Mouse (Mus musculus) frontal cortex, adult 2 months (tissue): ENCODE data around the gene Tmem267. TPM values are rescaled to one million over a fixed set of nuclear protein-coding genes. Genes with fewer than 3 reads are reported as not detected.
A peak's percentile ranks its signal among the peaks of the same experiment; 100 is the strongest.
"Not testable (repeated sequence)": the region's sequence is repeated elsewhere in the genome, so short reads cannot be mapped to it uniquely, and the experiment has no call there.

Experiments
- DNase-seq, 2 experiments: peaks; one replicate each; pipeline ENCODE4 v3.0.0; 2022; ENCODE audit warnings: low spot score in 1 of 2; ENCODE audit errors: extremely low spot score in 1 of 2
- polyA plus RNA-seq: library from polyadenylated mRNA; depleted of rRNA; stranded (reverse); fragments of >200 nt; gene quantifications from 2 replicates; pipeline ENCODE4 v1.2.3, GENCODE M21; 2012

Tmem267 gene
- polyA plus RNA-seq, 1 experiment, result 24.1 TPM

DNA sequence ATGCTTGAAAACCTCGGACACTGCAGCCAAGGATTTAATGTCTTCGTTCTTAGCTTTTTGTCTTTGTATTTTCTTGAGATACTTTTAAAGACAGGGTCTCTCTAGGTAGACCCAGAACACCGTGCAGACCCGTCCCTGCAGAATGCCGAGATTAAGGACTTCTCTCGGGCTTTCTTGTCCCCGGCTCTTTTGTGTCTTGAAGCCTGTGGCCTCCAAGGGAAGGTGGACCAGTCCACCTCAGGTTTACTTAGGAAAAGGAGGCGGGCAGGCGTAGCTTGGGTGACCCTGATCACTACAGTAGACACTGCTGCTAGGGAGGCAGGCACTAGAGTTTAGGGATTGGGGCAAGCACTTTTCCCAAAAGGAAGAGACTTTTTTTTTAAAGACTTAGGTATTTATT is 116.5 kb downstream of the Tmem267 start:
- DNase-seq, result not testable (repeated sequence)

DNA sequence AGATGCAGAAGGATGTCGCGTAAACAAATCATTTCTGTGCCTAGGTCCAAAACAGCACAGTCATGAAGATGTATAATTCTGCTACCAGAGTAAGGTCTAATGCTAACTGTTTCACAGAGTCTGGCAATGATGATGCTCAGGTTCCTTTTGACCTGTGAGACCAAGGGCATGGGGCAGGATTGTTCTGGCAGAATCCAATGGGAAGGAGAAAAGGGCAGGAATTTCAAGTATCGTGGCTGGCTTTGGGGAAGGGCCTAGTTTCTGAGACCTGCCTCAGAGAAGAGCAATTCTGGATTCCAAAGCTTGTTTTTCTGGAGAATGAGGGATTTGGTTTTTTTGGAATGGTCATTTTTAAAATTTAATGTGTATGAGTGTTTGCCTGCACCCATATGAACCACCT is 131.0 kb downstream of the Tmem267 start:
- no peak for DNase-seq

DNA sequence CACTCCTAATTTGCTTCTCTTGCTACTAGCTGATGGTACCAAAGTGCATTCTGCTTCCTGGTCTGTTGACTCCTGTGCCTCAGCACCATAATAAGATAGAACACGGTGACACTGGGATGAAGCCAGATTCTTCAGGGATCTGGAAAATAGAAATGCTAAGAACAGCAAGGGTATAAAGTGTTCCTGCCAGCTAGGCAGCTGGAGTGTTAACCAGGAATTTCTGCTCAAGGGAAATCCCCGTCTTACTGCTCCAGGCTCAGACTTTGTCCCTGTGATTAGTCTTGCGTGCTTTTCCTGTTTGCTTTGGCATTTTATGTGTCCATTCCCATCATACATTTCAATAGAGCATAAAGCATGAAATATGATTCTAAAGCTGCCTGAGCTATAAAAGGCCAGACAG is 131.9 kb downstream of the Tmem267 start:
- DNase-seq, result no peak

DNA sequence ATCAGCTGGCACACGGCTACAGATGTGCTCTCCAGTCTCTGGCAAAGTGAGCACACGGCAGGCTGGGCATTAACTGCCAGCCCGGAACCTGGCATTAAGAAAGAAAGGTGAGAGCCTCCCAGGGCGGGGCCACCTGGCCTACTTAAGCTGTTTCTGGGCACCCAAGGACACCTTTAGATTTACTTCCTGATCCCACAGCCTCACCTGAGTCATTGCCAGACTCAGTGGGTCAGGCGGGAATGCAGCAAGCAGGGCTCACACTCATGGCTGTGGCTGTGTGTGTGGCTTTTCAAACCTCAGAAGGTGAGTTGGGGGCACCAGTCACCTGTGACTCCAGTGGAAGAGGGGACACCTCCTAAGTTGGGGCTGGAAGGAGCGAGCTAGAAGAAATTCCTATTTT is 135.8 kb downstream of the Tmem267 start, which contains the start of gene Ccl28:
Gene Ccl28 (plus strand): TSS at position 186 of the 400 bp plus-strand sequence.
- no peak for DNase-seq

DNA sequence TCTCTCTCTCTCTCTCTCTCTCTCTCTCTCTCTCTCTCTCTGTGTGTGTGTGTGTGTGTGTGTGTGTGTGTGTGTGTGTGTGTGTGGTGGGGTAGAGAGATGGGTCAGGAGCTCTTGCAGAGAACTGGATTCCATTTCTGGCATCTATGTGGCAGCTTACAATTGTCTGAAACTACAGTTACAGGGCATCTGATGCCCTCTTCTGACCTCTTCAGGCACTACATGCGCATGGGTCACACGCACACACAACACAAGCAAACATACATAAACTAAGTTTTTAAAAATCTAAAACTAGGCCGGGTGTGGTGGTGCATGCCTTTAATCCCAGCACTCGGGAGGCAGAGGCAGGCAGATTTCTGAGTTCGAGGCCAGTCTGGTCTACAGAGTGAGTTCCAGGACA is 138.1 kb downstream of the Tmem267 start:
- DNase-seq, result not testable (repeated sequence)

DNA sequence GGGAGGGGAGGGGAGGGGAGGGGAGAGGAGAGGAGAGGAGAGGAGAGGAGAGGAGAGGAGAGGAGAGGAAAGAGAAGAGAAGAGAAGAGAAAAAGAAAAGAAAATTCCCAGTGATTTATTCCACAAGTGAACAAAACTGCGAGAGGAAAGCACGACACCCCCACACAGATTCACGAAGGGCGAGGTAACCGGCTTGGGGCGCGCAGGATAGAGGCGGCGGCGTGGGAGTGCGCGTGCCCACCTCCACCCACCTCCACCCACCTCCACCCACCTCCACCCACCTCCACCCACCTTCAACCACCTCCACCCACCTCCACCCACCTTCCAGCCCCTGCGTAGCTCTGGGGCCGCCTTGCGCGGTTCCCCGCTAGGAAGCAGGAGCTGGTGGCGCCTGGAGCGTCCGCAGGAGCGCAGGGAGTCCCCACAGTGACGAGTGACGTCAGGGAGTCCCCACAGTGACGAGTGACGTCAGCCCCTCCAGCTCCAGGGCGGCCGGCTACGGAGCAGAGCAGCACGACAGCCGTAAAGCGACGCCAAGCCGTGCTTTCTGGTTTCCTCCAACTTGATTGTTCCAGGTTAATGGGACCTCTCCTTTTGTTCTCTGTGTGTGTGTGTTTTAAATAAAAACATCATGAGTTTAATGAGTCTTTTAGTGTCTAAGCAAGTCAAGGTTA is 143.8 kb downstream of the Tmem267 start:
- DNase-seq, result peak; percentile 78 to 90

DNA sequence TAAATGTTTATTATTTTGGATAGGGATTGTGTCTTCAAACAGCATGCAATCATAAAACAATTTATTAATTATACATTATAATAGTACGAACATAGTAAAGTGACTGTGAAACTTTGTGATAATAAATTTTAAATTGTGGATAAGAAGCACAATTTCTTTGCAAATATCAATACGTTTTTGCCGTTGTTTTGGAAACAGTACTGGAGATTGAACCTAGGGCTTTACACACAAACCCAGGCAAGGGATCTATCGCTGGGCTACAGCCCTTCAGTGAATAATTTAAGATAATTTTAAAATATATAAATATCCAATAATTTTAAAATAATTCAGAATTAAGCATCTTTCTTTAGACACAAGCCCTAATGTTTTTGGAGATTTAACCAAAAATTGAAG is 144.3 kb downstream of the Tmem267 start:
- DNase-seq, result no peak

DNA sequence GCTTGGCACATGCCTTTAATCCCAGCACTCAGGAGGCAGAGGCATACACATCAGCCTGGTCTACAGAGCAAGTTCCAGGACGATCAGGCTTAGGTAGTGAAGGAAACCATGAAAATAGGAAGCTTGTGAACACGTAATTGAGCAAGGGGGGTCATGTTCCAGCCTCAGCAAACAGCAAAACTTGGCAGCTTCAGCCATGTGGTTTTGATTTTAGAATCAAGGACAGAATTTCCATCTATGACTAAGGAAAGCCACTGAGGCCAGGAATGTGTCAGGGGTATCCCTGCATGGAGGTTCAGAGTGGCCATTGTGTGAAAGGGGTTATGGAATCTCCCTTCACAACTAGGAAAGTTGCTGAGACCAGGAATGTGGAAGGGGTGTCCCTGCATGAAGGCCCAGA is 147.7 kb downstream of the Tmem267 start:
- DNase-seq, result no peak

DNA sequence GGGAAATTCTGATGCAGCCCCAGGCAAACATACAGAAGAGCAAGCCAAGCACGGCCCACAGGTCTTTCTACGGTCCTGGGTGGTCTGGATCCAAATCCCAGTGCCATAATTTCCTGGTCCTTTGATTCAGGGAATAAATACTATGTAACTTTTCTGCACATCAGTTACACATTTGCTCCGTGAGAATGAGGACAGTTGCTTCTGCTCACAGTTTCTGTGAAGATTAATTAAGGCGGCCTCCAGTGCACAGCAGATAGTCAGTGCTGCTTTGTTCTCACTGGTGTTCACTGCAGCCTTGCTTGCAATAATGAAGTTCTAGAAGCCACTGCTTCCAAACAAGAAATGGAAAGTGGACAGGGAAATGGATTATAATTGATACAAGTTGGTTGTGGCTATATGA is 150.0 kb downstream of the Tmem267 start:
- DNase-seq, result no peak

DNA sequence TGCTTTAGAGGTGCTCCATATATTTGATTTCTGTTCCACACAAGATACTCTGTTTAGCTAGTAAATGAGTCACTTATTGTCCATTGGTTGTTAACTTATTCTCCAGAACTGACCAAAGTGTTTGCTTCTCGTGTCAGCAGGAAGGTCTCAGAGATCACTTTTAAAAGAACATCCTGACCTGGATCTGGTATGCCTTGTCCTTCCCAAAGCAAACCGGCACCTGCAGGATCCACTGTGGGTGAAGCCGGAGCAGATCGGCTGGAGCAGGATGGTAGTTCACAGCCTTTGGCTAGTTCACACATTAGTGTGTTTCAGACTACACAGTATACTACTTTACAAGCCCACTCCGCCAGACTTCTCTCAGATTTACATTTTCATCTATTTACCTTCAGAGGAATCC is 150.6 kb downstream of the Tmem267 start:
- no peak for DNase-seq

DNA sequence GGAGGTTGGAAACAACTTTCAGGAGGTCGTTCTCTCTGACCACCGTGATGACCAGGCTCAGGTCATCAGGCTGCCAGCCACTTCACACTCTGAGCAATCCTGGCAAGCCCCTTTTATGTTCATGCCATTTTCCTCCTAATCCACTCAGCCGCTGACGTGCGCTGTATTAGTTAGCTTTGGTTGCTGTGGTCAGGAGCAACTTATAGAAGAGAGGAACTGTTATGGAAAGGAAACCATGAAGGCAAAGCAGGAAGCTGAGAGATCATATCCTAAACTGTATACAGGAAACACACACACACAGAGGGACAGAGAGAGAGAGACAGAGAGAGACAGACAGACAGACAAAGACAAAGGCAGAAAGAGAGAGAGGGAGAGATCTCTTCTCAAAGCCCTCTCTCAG is 151.5 kb downstream of the Tmem267 start:
- no peak for DNase-seq

DNA sequence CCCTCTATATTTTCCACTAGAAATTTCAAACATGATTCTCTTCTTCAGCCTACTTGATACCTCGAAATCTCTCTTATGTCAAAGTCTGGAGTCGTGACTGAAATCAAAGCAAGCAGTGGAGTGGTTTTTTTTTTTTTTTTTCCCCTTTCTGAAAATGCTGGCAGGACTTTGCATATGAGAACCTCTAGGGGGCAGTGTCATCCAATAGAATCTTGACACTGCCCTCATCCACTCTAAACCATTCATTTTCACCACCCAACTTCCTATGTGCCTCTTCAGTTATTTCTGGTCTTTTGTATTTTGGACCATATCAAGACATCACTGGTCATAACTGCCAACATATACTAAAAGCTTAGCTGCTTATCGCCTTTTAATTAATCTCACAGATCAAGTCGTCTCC is 152.7 kb downstream of the Tmem267 start:
- peak in 1 of 2 experiments; percentile 73 for DNase-seq

DNA sequence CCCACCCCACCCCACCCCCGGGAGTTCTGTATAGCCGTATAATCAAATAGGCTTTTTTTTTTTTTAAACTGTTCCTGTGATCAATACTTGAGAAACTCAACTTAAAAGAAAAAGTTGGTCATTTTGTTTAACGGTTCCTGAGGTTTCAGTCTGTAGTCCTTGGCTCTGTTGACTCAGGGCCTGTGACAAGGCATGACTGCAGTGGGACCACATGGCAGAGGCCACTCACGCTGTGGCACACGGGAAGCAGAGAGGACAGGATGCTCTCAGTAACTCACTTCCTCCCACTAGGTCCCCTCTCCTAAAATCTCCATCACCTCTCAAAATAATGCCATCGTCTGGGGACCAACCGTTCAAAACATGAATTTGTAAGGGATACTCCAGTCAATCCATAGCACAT is 153.3 kb downstream of the Tmem267 start:
- DNase-seq, result no peak

DNA sequence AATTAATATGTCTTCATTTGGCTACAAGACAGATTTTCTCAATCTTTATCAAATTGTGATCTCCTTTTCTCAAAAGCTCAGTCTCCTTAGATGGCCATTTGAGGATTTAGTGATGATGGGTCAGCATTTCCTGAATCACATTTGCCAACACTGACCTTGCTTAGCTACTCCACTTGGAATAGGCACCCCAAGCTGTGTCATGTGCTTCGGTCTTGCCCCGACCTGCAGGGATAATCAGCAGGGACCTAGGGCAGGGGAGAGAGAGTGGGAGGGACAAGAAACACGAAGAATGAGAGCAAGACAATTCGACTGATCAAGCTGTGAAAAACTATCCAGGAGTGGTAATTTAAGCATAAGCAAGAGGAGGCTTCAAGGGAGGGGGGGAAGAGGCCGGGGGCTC is 156.9 kb downstream of the Tmem267 start:
- DNase-seq, result no peak

DNA sequence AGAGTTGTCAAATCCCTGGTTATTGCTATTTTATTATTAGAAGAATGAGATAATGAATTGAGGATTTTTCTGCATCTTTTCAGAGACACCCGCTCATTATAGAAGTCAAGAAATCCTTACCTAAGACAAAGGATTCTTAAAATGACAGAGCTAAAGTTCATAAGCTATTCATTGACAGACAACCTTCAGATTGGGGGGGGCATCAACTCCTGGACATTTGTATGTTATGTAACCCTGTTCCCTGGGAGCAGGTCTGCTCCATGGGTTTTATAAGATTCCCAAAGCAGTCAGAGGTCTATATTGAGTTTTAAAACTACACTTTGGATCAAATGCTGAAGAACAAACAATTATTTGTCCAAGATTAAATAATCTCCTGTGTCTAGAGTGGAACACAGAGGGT is 158.7 kb downstream of the Tmem267 start:
- DNase-seq, result no peak

DNA sequence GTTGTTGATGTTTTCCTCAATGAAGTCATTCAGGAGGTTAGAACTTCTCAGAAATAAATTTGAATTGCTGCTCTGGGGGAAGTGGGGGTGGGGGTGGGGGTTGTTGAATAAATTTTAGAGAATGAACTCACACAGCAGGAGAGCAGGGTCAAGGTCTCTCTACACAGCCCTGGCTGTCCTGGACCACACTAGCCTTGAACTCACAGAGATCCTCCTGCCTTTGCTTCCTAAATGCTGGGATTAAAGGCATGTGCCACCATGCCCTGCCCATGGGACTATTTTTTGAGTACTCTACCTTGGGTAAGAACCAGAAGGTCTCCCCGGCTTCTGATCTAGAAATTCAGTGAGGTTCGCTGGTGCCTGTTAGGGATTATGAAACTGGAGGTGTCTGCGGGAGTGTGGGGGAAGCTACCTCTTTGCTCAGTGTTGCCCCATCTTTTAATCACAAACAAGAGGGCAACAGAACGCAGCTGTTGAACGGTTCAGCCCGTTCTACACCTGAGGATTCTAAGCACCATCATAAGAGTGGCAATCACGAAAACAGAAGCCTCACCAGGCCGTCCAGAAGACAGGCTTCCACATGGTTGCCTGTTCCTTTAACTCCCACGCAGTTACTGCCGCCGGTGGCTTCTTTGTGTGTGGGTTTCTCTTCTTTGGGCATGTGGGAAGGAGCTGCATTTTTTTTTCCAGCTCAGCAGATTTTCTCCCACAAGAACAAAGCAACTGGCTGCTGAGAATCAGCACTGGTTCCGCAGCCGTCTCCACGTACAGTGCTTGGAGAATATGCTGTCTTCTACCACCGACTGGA is 161.3 kb downstream of the Tmem267 start:
- peak; percentile 56 to 74 for DNase-seq

DNA sequence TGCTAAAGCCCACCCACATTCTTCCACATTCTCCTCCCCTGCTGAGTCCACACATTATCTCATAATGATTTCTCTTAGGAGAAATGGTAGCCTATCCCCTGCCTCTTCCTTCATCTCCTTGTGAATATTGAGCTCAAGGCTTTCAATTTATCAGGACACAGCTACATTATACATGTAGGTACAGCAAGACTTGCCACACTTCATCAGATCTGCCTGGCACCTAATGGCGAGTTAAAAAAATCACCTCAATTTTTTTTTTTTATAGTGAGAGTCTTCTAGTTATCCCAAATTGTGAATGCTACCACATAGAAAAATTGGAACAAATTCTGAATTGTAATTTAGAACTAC is 161.8 kb downstream of the Tmem267 start:
- no peak for DNase-seq

DNA sequence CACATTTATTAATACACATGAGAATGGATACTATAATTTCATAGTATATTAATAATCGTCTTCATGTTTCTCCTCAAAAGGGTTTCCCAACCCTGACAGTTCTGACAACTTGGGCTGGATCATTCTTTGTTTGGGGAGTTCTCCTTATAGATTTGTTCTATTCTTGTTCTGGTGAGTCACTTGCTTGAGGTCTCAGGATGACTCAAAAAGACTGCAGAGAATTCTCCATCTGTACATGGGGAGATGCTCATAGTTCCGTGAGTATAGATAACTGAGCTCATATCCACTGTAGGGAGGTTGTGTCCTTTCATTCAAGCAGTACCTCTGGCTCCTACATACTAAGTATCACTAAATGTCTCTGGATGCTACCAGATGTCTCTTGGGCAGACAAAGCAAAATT is 166.9 kb downstream of the Tmem267 start:
- DNase-seq, result peak; percentile 61 to 63

DNA sequence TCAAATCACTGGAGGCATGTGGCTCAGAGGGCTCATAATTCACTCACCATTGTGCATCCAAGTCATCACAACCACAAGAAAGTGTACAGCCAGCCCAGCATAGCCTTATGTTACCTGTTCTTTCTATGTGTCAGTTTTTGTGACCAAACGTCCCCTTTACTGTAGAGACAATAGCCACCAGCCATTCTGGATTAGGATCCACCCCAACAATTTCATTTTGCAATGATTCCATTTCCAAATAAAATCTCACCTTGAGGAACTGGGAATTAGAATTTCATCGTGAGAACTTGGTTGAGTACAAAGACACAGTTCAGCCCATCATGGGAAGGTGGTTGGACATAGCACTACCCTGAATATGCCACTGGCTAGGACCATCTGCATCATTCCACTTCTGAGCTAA is 168.4 kb downstream of the Tmem267 start:
- no peak for DNase-seq

DNA sequence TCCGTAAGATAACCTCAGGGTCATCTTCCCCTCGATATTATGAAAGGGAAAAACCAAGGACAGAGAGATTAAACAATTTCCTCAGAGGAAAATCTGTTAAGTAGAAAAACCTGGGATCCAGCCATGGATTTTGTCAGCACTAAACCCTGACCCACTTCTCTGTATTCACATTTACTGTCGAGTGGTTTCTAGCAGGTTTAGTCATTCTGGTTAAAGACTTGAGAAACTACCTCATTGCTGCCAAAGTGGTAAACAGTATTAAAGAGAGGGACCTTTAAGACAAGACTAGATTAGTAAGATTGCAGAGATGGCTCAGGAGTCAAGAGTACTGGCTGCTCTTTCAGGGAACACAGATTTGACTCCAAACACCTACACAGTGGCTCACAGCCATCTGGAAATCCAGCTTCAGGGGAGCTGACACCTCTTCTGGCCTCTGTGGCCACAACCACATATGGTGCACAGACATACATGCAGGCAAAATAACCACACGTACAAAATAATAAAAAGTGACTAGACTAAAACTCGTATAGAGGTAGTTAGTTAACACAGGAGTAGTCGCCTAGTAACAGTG is 169.1 kb downstream of the Tmem267 start:
- DNase-seq, result no peak
